Mouse (Mus musculus) hematopoietic stem cell, adult 5-6 weeks (primary cell): ENCODE results near the gene Gabbr2. TPM values are rescaled to one million over a fixed set of nuclear protein-coding genes. Genes with fewer than 3 reads are reported as not detected.

Source experiments
- ATAC-seq, 2 experiments: fragments of 125-278 bp in 1 of 2; replicated peaks in 1 of 2; 2 replicates each; pipeline ENCODE4 v1.8.0; 2016 to 2017; ENCODE audit warnings: inconsistent platforms in 2 of 2, mild to moderate bottlenecking in 2 of 2, moderate number of reproducible peaks in 2 of 2, low read depth in 1 of 2, moderate TSS enrichment in 1 of 2; ENCODE audit not compliant: low FRiP score in 2 of 2, poor library complexity in 2 of 2, severe bottlenecking in 2 of 2, insufficient read depth in 1 of 2, low TSS enrichment in 1 of 2
- total RNA-seq: library from RNA; stranded (forward); fragments of 172-1452, 232-1000 nt; gene quantifications from 2 replicates; pipeline ENCODE4 v1.2.3, GENCODE M21; 2017

Gene Gabbr2
- total RNA-seq, 1 experiment from 2014 or later: 0.25 TPM

- no peak; a peak in 1 of 4 replicates for ATAC-seq
Measured at GRCm38 (mm10) chr4:46854686-46855385, 136.8 kb downstream of the Gabbr2 start.

- peak; percentile 37 to 59; a peak in 3 of 4 replicates for ATAC-seq
Measured at GRCm38 (mm10) chr4:46853852-46854460, 137.7 kb downstream of the Gabbr2 start.

GRCm38 (mm10) chr4:46847745-46848144 lies 143.9 kb downstream of the Gabbr2 start:
- ATAC-seq: no peak

GRCm38 (mm10) chr4:46846396-46846795 lies 145.3 kb downstream of the Gabbr2 start:
- ATAC-seq: no peak

GRCm38 (mm10) chr4:46844982-46845643 lies 146.6 kb downstream of the Gabbr2 start:
- ATAC-seq: no peak

- ATAC-seq: no peak
Measured at GRCm38 (mm10) chr4:46844567-46844966, 147.1 kb downstream of the Gabbr2 start.

- no peak for ATAC-seq
Measured at GRCm38 (mm10) chr4:46842596-46842995, 149.1 kb downstream of the Gabbr2 start.

- ATAC-seq: no peak
Measured at GRCm38 (mm10) chr4:46840146-46840545, 151.5 kb downstream of the Gabbr2 start.

- no peak for ATAC-seq
Measured at GRCm38 (mm10) chr4:46837362-46837761, 154.3 kb downstream of the Gabbr2 start.

- no peak for ATAC-seq
Measured at GRCm38 (mm10) chr4:46836065-46836464, 155.6 kb downstream of the Gabbr2 start.

GRCm38 (mm10) chr4:46835064-46835463 lies 156.6 kb downstream of the Gabbr2 start:
- ATAC-seq: no peak

- ATAC-seq: no peak
Measured at GRCm38 (mm10) chr4:46832834-46833544, 158.7 kb downstream of the Gabbr2 start.

GRCm38 (mm10) chr4:46829656-46830055 lies 162.0 kb downstream of the Gabbr2 start:
- no peak for ATAC-seq

GRCm38 (mm10) chr4:46828141-46828571 lies 163.5 kb downstream of the Gabbr2 start:
- ATAC-seq: no peak

GRCm38 (mm10) chr4:46827471-46827870 lies 164.2 kb downstream of the Gabbr2 start:
- ATAC-seq: 0 out of 4 replicates have a peak, but pooled peaks of 1 of the 2 experiments have one; percentile 25

GRCm38 (mm10) chr4:46825846-46826529 lies 165.7 kb downstream of the Gabbr2 start:
- no peak for ATAC-seq

- no peak for ATAC-seq
Measured at GRCm38 (mm10) chr4:46823738-46824137, 167.9 kb downstream of the Gabbr2 start.
